Mouse (Mus musculus): ENCODE results near the gene Rin3.

Rin3 gene

GRCm38 (mm10) chr12:102426285-102426684 is 143.4 kb downstream of the Rin3 start:
- DNase-seq = no peak

- no peak for DNase-seq
Observed at GRCm38 (mm10) chr12:102429656-102430055, 146.8 kb downstream of the Rin3 start.

- DNase-seq = no peak
Observed at GRCm38 (mm10) chr12:102430228-102430627, 147.4 kb downstream of the Rin3 start.

- peak; percentile 9 to 28 for DNase-seq
Observed at GRCm38 (mm10) chr12:102432238-102432637, 149.4 kb downstream of the Rin3 start.

GRCm38 (mm10) chr12:102434107-102434506 is 151.3 kb downstream of the Rin3 start:
- no peak for DNase-seq

GRCm38 (mm10) chr12:102436939-102437526 is 154.2 kb downstream of the Rin3 start:
- DNase-seq = no peak

- DNase-seq = peak in 1 of 2 experiments; percentile 26
Observed at GRCm38 (mm10) chr12:102437952-102438351, 155.1 kb downstream of the Rin3 start.

GRCm38 (mm10) chr12:102438983-102439631 is 156.3 kb downstream of the Rin3 start:
- no peak for DNase-seq

GRCm38 (mm10) chr12:102439632-102440023 is 156.8 kb downstream of the Rin3 start, which contains the start of gene Lgmn:
Gene Lgmn, minus strand, starts transcription at chr12:102439813.
- DNase-seq = peak; percentile 100

All from cerebellum, adult 18-20 months (tissue).